Mouse (Mus musculus) brain, embryonic 14.5 days (tissue): Measurements from ENCODE around the gene Sorbs1. TPM values are rescaled to one million over a fixed set of nuclear protein-coding genes. Genes with fewer than 3 reads are reported as not detected.

Experiments used
- DNase-seq: peaks from one replicate; pipeline ENCODE4 v3.0.0-alpha.2; 2011; ENCODE audit warnings: low read depth
- CTCF ChIP-seq: fragments of 200-500 bp; IDR thresholded peaks from 2 replicates; pipeline ENCODE4 v1.5.1; 2012; ENCODE audit warnings: inconsistent platforms, mild to moderate bottlenecking, moderate library complexity, borderline replicate concordance; ENCODE audit not compliant: insufficient read depth, insufficient read length; ENCODE audit errors: extremely low read depth
- POLR2A ChIP-seq: fragments of 200-500 bp; IDR thresholded peaks from 2 replicates; pipeline ENCODE4 v1.6.1; 2012; ENCODE audit warnings: mild to moderate bottlenecking, inconsistent platforms, borderline replicate concordance; ENCODE audit not compliant: poor library complexity, insufficient read depth, insufficient read length, severe bottlenecking; ENCODE audit errors: extremely low read depth
- polyA plus RNA-seq: library from polyadenylated mRNA; depleted of rRNA; stranded (reverse); fragments of >200 nt; gene quantifications from 2 replicates; pipeline ENCODE4 v1.2.3, GENCODE M21; 2012

The Sorbs1 gene
- polyA plus RNA-seq, 1 experiment, result 66.4 TPM

GRCm38 (mm10) chr19:40376566-40377281 lies 136.9 kb downstream of the Sorbs1 start:
- TF ChIP-seq CTCF (no peak), POLR2A (no peak)
- DNase-seq, result no peak

GRCm38 (mm10) chr19:40374720-40375119 lies 138.9 kb downstream of the Sorbs1 start:
- TF ChIP-seq POLR2A (no peak), CTCF (no peak)
- no peak for DNase-seq

- DNase-seq, result no peak
- TF ChIP-seq POLR2A, result no peak
- TF ChIP-seq CTCF, result no peak
Observed at GRCm38 (mm10) chr19:40372679-40373078, 140.9 kb downstream of the Sorbs1 start.

GRCm38 (mm10) chr19:40371866-40372265 lies 141.7 kb downstream of the Sorbs1 start:
- peak; percentile 41 for DNase-seq
- TF ChIP-seq CTCF, result no peak
- TF ChIP-seq POLR2A, result no peak

GRCm38 (mm10) chr19:40369852-40370811 lies 143.4 kb downstream of the Sorbs1 start:
- DNase-seq, result no peak
- TF ChIP-seq CTCF (no peak), POLR2A (no peak)

- TF ChIP-seq CTCF (no peak), POLR2A (no peak)
- DNase-seq, result no peak
Observed at GRCm38 (mm10) chr19:40368517-40368916, 145.1 kb downstream of the Sorbs1 start.

GRCm38 (mm10) chr19:40366163-40366941 lies 147.2 kb downstream of the Sorbs1 start:
- DNase-seq, result peak; percentile 84
- TF ChIP-seq CTCF (no peak), POLR2A (no peak)

GRCm38 (mm10) chr19:40365137-40365536 lies 148.4 kb downstream of the Sorbs1 start:
- DNase-seq, result peak; percentile 58
- TF ChIP-seq CTCF (no peak), POLR2A (no peak)

- TF ChIP-seq CTCF (peak; percentile 38; the same call in 1 of the 2 replicates), POLR2A (no peak)
- DNase-seq, result no peak
Observed at GRCm38 (mm10) chr19:40363447-40363846, 150.1 kb downstream of the Sorbs1 start.

- TF ChIP-seq POLR2A (no peak), CTCF (no peak)
- peak; percentile 59 for DNase-seq
Observed at GRCm38 (mm10) chr19:40362203-40362865, 151.2 kb downstream of the Sorbs1 start.
